Mouse (Mus musculus) myocyte (in vitro differentiated cells): ENCODE data around the gene Olfr1383. TPM values are rescaled to one million over a fixed set of nuclear protein-coding genes. Genes with fewer than 3 reads are reported as not detected.
"Not testable (repeated sequence)": the region's sequence is repeated elsewhere in the genome, so short reads cannot be mapped to it uniquely, and the experiment has no call there.

Experiments
- H3K27me3 ChIP-seq: one replicate; pipeline ENCODE4 v1.6.1; 2011; ENCODE audit not compliant: control insufficient read depth, insufficient read depth, insufficient read length
- H3K36me3 ChIP-seq: one replicate; pipeline ENCODE4 v1.6.1; 2011; ENCODE audit not compliant: control insufficient read depth, insufficient read depth
- H3K4me2 ChIP-seq: one replicate; pipeline ENCODE4 v1.6.1; 2011; ENCODE audit warnings: low read depth, control low read depth
- H3K4me3 ChIP-seq: one replicate; pipeline ENCODE4 v1.5.1; 2011; ENCODE audit warnings: mild to moderate bottlenecking, control low read depth, moderate library complexity
- H3K79me2 ChIP-seq: one replicate; pipeline ENCODE4 v1.6.1; 2011; ENCODE audit not compliant: control insufficient read depth, insufficient read depth
- H3ac ChIP-seq: one replicate; pipeline ENCODE4 v1.6.1; 2011; ENCODE audit not compliant: control insufficient read depth, insufficient read length
- polyA plus RNA-seq: library from polyadenylated mRNA; unstranded; fragments of >200 nt; fragmentation: generic; extraction: Trizol; gene quantifications from one replicate; pipeline ENCODE4 v1.2.1, GENCODE M21; 2012; ENCODE audit warnings: missing spikeins

Olfr1383 gene
- polyA plus RNA-seq, 1 experiment = not detected

GRCm38 (mm10) chr11:49575054-49575453 is 55.6 kb downstream of the Olfr1383 start:
- H3K27me3 ChIP-seq, H3K36me3 ChIP-seq, H3K79me2 ChIP-seq, H3ac ChIP-seq, H3K4me3 ChIP-seq, H3K4me2 ChIP-seq: not testable (repeated sequence)

Other genes with a start within 250 kb of the Olfr1383 start
- gene Olfr1393, start 241.3 kb upstream of the Olfr1383 start, polyA plus RNA-seq = not detected
- not detected for gene Olfr1392, start 234.4 kb upstream of the Olfr1383 start, polyA plus RNA-seq
- gene Olfr10, start 214.9 kb upstream of the Olfr1383 start, polyA plus RNA-seq = not detected
- gene Olfr1391, start 196.9 kb upstream of the Olfr1383 start, polyA plus RNA-seq = not detected
- not detected for gene Olfr1390, start 184.5 kb upstream of the Olfr1383 start, polyA plus RNA-seq
- not detected for gene Olfr1389, start 96.6 kb upstream of the Olfr1383 start, polyA plus RNA-seq
- gene Olfr1388, start 83.0 kb upstream of the Olfr1383 start, polyA plus RNA-seq = 0.06 TPM
- gene Olfr1387, start 64.3 kb upstream of the Olfr1383 start, polyA plus RNA-seq = not detected
- gene Olfr1386, start 54.6 kb upstream of the Olfr1383 start, polyA plus RNA-seq = not detected
- not detected for gene Olfr1385, start 30.6 kb upstream of the Olfr1383 start, polyA plus RNA-seq
- gene Olfr1384, start 12.9 kb upstream of the Olfr1383 start, polyA plus RNA-seq = not detected
- gene Olfr1382, start 8.6 kb downstream of the Olfr1383 start, polyA plus RNA-seq = not detected
- not detected for gene Olfr1381, start 23.8 kb downstream of the Olfr1383 start, polyA plus RNA-seq
- not detected for gene Olfr1380, start 37.2 kb downstream of the Olfr1383 start, polyA plus RNA-seq
- 0.01 TPM for gene Flt4, start 89.6 kb downstream of the Olfr1383 start, polyA plus RNA-seq
- gene Scgb3a1, start 144.0 kb downstream of the Olfr1383 start, polyA plus RNA-seq = not detected
- 12.1 TPM for gene Cnot6, start 193.1 kb downstream of the Olfr1383 start, polyA plus RNA-seq